Mouse (Mus musculus) liver, adult 2 months (tissue): ENCODE measurements around the gene Gm9780. TPM values are rescaled to one million over a fixed set of nuclear protein-coding genes. Genes with fewer than 3 reads are reported as not detected.
"Not testable (repeated sequence)": the region's sequence is repeated elsewhere in the genome, so short reads cannot be mapped to it uniquely, and the experiment has no call there.

Experiments
- DNase-seq: peaks from one replicate; pipeline ENCODE4 v3.0.0-alpha.2; 2011; ENCODE audit warnings: low read depth, low spot score; ENCODE audit errors: extremely low read depth
- H3K27ac ChIP-seq: fragments of 200-500 bp; replicated peaks from 2 replicates; pipeline ENCODE4 v1.5.1; 2012; ENCODE audit warnings: low read depth, mild to moderate bottlenecking, control low read depth, inconsistent platforms, low read length; ENCODE audit not compliant: insufficient read depth
- H3K27me3 ChIP-seq: fragments of 200-500 bp; 2 replicates; pipeline ENCODE4 v1.6.1; 2012; ENCODE audit warnings: mild to moderate bottlenecking, moderate library complexity, low read length, inconsistent platforms; ENCODE audit not compliant: control insufficient read depth, insufficient read depth
- H3K36me3 ChIP-seq: fragments of 200-500 bp; 2 replicates; pipeline ENCODE4 v1.6.1; 2012; ENCODE audit warnings: low read length, inconsistent platforms; ENCODE audit not compliant: control insufficient read depth, insufficient read depth
- H3K4me1 ChIP-seq: fragments of 200-500 bp; 2 replicates; pipeline ENCODE4 v1.6.1; 2011; ENCODE audit warnings: low read length; ENCODE audit not compliant: control insufficient read depth, insufficient read depth
- H3K4me3 ChIP-seq: fragments of 200-500 bp; 2 replicates; pipeline ENCODE4 v1.5.1; 2011; ENCODE audit warnings: low read depth, mild to moderate bottlenecking, control low read depth, low read length, moderate library complexity; ENCODE audit not compliant: insufficient read depth
- H3K79me2 ChIP-seq: fragments of 200-500 bp; 2 replicates; pipeline ENCODE4 v1.6.1; 2012; ENCODE audit warnings: inconsistent platforms, mild to moderate bottlenecking, low read length, moderate library complexity; ENCODE audit not compliant: control insufficient read depth, insufficient read depth
- H3K9ac ChIP-seq: fragments of 200-500 bp; 2 replicates; pipeline ENCODE4 v1.6.1; 2012; ENCODE audit warnings: low read depth, mild to moderate bottlenecking, control low read depth, inconsistent platforms, low read length
- WGBS: fragments of 180-500 bp; shearing (Covaris S2); methylation state at CpG from one replicate; pipeline ENCODE4 v1.1.7; 2018; 5-methylcytosine and 5-hydroxymethylcytosine counted together
- polyA plus RNA-seq: library from polyadenylated mRNA; depleted of rRNA; stranded (reverse); fragments of >200 nt; gene quantifications from 2 replicates; pipeline ENCODE4 v1.2.3, GENCODE M21; 2012; rRNA removed
- total RNA-seq: library from RNA; depleted of rRNA; stranded (reverse); fragments of >200 nt; gene quantifications from 2 replicates; pipeline ENCODE4 v1.2.3, GENCODE M21; 2014; rRNA removed

Gene Gm9780
- total and polyA plus RNA-seq, 2 experiments: 20.7 to 28.0 TPM

GRCm38 (mm10) chr14:25979242-25979941 lies 63.1 kb downstream of the Gm9780 start:
- WGBS: 26% methylated on average over 8 of the region's 13 CpGs
- H3K9ac ChIP-seq, H3K36me3 ChIP-seq: not testable (repeated sequence)

GRCm38 (mm10) chr14:25978371-25979241 lies 63.9 kb downstream of the Gm9780 start, which contains the start of gene Duxbl1:
TSS of gene Duxbl1 (plus strand) at chr14:25978577.
- H3K27me3 ChIP-seq, H3K27ac ChIP-seq, H3K4me3 ChIP-seq, H3K79me2 ChIP-seq, H3K36me3 ChIP-seq, H3K9ac ChIP-seq, H3K4me1 ChIP-seq, DNase-seq: not testable (repeated sequence)
- no CpG with 5 or more reads among the region's 25 CpGs for WGBS

More at GRCm38 (mm10) chr14:25979242-25979941, 63.1 kb downstream of the Gm9780 start:
- H3K27me3 ChIP-seq, H3K4me3 ChIP-seq, H3K27ac ChIP-seq, DNase-seq, H3K4me1 ChIP-seq, H3K79me2 ChIP-seq: not testable (repeated sequence)

Other genes starting within 250 kb of the Gm9780 start
- gene Anxa11, start 200.6 kb downstream of the Gm9780 start, total RNA-seq: 11.7 and 14.5 TPM in 2 replicates
- gene Anxa11, start 200.6 kb downstream of the Gm9780 start, polyA plus RNA-seq: 30.5 and 33.6 TPM in 2 replicates
- gene Plac9a, start 139.6 kb downstream of the Gm9780 start, total RNA-seq: not detected in 2 replicates
- gene Plac9a, start 139.6 kb downstream of the Gm9780 start, polyA plus RNA-seq: 0.49 TPM in 1 of 2 replicates, not detected in the other
- 1.7 and 2.2 TPM in 2 replicates for gene Tmem254a, start 115.0 kb downstream of the Gm9780 start, total RNA-seq
- gene Tmem254a, start 115.0 kb downstream of the Gm9780 start, polyA plus RNA-seq: 11.7 and 15.7 TPM in 2 replicates
- gene Cphx1, start 104.4 kb downstream of the Gm9780 start, total RNA-seq: not detected in 2 replicates
- gene Cphx1, start 104.4 kb downstream of the Gm9780 start, polyA plus RNA-seq: 0.72 and 2.0 TPM in 2 replicates
- 0.46 TPM in 1 of 2 replicates, not detected in the other for gene Duxbl1, start 64.1 kb downstream of the Gm9780 start, total RNA-seq
- gene Duxbl1, start 64.1 kb downstream of the Gm9780 start, polyA plus RNA-seq: 0.05 TPM in 1 of 2 replicates, not detected in the other
- gene Tmem254c, start 24.6 kb upstream of the Gm9780 start, total RNA-seq: 29.7 and 34.0 TPM in 2 replicates
- 150 and 159 TPM in 2 replicates for gene Tmem254c, start 24.6 kb upstream of the Gm9780 start, polyA plus RNA-seq
- not detected in 2 replicates for gene Cphx2, start 38.8 kb upstream of the Gm9780 start, total RNA-seq
- gene Cphx2, start 38.8 kb upstream of the Gm9780 start, polyA plus RNA-seq: 0.21 TPM in 1 of 2 replicates, not detected in the other
- gene Cphx3, start 39.6 kb upstream of the Gm9780 start, total RNA-seq: 0.55 and 0.74 TPM in 2 replicates
- gene Cphx3, start 39.6 kb upstream of the Gm9780 start, polyA plus RNA-seq: 0.45 TPM in 1 of 2 replicates, not detected in the other
- not detected in 2 replicates for gene Duxbl2, start 75.6 kb upstream of the Gm9780 start, total RNA-seq
- not detected in 2 replicates for gene Duxbl2, start 75.6 kb upstream of the Gm9780 start, polyA plus RNA-seq
- not detected in 2 replicates for gene Plac9b, start 139.8 kb upstream of the Gm9780 start, total RNA-seq
- 6.0 and 7.2 TPM in 2 replicates for gene Plac9b, start 139.8 kb upstream of the Gm9780 start, polyA plus RNA-seq
- gene Tmem254b, start 164.3 kb upstream of the Gm9780 start, total RNA-seq: 5.7 and 6.7 TPM in 2 replicates
- 76.5 and 139 TPM in 2 replicates for gene Tmem254b, start 164.3 kb upstream of the Gm9780 start, polyA plus RNA-seq
- gene Duxbl3, start 215.3 kb upstream of the Gm9780 start, total RNA-seq: not detected in 2 replicates
- not detected in 2 replicates for gene Duxbl3, start 215.3 kb upstream of the Gm9780 start, polyA plus RNA-seq